Mouse (Mus musculus): ENCODE results near the gene Tmem247. TPM values are rescaled to one million over a fixed set of nuclear protein-coding genes. Genes with fewer than 3 reads are reported as not detected.

Tmem247 gene
- not detected in 2 replicates for polyA plus RNA-seq (2015; fragmentation: Nextera tagmentation; extraction: Ambion mirVana)

GRCm38 (mm10) chr17:86917048-86917447 lies at the start of gene Tmem247:
TSS of gene Tmem247 (plus strand) at chr17:86917348.
- Histone ChIP-seq H3K36me3 (replicated peaks) (no peaks in the 10 kb centered on the region), H3K27ac (no peak within 1 kb of the TSS), H3K4me2 (no peak within 1 kb of the TSS), H3K4me1 (no peaks in the 10 kb centered on the region), H3K4me3 (no peak within 1 kb of the TSS), H3K9me3 (no peaks in the 10 kb centered on the region), H3K9ac (no peak within 1 kb of the TSS), H3K27me3 (replicated peaks) (no peaks in the 10 kb centered on the region)
- ATAC-seq (replicated peaks): no peak
- 91% methylated on average over 10 of the region's 10 CpGs for WGBS

GRCm38 (mm10) chr17:86870586-86870985 lies 46.6 kb upstream of the Tmem247 start:
- Histone ChIP-seq H3K4me2 (no peak overlapping the region), H3K27ac (no peak overlapping the region), H3K4me3 (no peak overlapping the region), H3K4me1 (no peaks in the 10 kb centered on the region), H3K36me3 (replicated peaks) (no peaks in the 10 kb centered on the region), H3K9ac (no peak overlapping the region), H3K27me3 (replicated peaks) (peaks cover 3% of the 10 kb centered on the region; the same call in 1 of the 2 replicates), H3K9me3 (no peaks in the 10 kb centered on the region)
- no peak for ATAC-seq (replicated peaks)
- WGBS: 72% methylated on average over 8 of the region's 8 CpGs

- Histone ChIP-seq H3K4me1 (no peaks in the 10 kb centered on the region), H3K4me3 (no peak overlapping the region), H3K27ac (no peak overlapping the region), H3K9ac (no peak overlapping the region), H3K9me3 (no peaks in the 10 kb centered on the region), H3K36me3 (replicated peaks) (no peaks in the 10 kb centered on the region), H3K27me3 (replicated peaks) (peaks cover 8% of the 10 kb centered on the region; the same call in 1 of the 2 replicates), H3K4me2 (no peak overlapping the region)
- no peak for ATAC-seq (replicated peaks)
- 76% methylated on average over 6 of the region's 6 CpGs for WGBS
Observed at GRCm38 (mm10) chr17:86872643-86873042, 44.5 kb upstream of the Tmem247 start.

GRCm38 (mm10) chr17:86876940-86877339 lies 40.2 kb upstream of the Tmem247 start:
- no peak for ATAC-seq (replicated peaks)
- Histone ChIP-seq H3K4me3 (no peak overlapping the region), H3K4me1 (peaks cover 7% of the 10 kb centered on the region; the same call in 1 of the 2 replicates), H3K9ac (no peak overlapping the region), H3K27me3 (replicated peaks) (peaks cover 18% of the 10 kb centered on the region; the same call in 1 of the 2 replicates), H3K9me3 (no peaks in the 10 kb centered on the region), H3K4me2 (no peak overlapping the region), H3K27ac (no peak overlapping the region), H3K36me3 (replicated peaks) (no peaks in the 10 kb centered on the region)
- 92% methylated on average over 9 of the region's 9 CpGs for WGBS

- Histone ChIP-seq H3K9me3 (no peaks in the 10 kb centered on the region), H3K27me3 (replicated peaks) (peaks cover 18% of the 10 kb centered on the region; the same call in 1 of the 2 replicates), H3K4me3 (no peak overlapping the region), H3K4me2 (no peak overlapping the region), H3K36me3 (replicated peaks) (no peaks in the 10 kb centered on the region), H3K9ac (no peak overlapping the region), H3K4me1 (peaks cover 7% of the 10 kb centered on the region; the same call in 1 of the 2 replicates), H3K27ac (no peak overlapping the region)
- ATAC-seq (replicated peaks): no peak
- WGBS: 77% methylated on average over 2 of the region's 2 CpGs
Observed at GRCm38 (mm10) chr17:86877747-86878146, 39.4 kb upstream of the Tmem247 start.

- no peak overlapping the region for H3K27ac ChIP-seq
- H3K9ac ChIP-seq: no peak overlapping the region
- WGBS: 38% methylated on average over 10 of the region's 10 CpGs
- H3K27me3 ChIP-seq (replicated peaks): peaks cover 18% of the 10 kb centered on the region; the same call in 1 of the 2 replicates
- peaks cover 7% of the 10 kb centered on the region; the same call in 1 of the 2 replicates for H3K4me1 ChIP-seq
- ATAC-seq (replicated peaks): no peak
- no peak overlapping the region for H3K4me3 ChIP-seq
- H3K9me3 ChIP-seq: no peaks in the 10 kb centered on the region
- no peaks in the 10 kb centered on the region for H3K36me3 ChIP-seq (replicated peaks)
- H3K4me2 ChIP-seq: peak overlapping the region; percentile 21; the same call in 1 of the 2 replicates
Observed at GRCm38 (mm10) chr17:86880056-86880455, 37.1 kb upstream of the Tmem247 start.

- Histone ChIP-seq H3K36me3 (replicated peaks) (no peaks in the 10 kb centered on the region), H3K9me3 (no peaks in the 10 kb centered on the region), H3K4me2 (no peak overlapping the region), H3K9ac (no peak overlapping the region), H3K27ac (no peak overlapping the region), H3K4me3 (no peak overlapping the region), H3K4me1 (peaks cover 7% of the 10 kb centered on the region; the same call in 1 of the 2 replicates), H3K27me3 (replicated peaks) (peaks cover 15% of the 10 kb centered on the region; the same call in 1 of the 2 replicates)
- no peak for ATAC-seq (replicated peaks)
- WGBS: 83% methylated on average over 4 of the region's 4 CpGs
Observed at GRCm38 (mm10) chr17:86880461-86881044, 36.6 kb upstream of the Tmem247 start.

GRCm38 (mm10) chr17:86895191-86895590 lies 22.0 kb upstream of the Tmem247 start:
- WGBS: 77% methylated on average over 4 of the region's 4 CpGs
- ATAC-seq (replicated peaks): no peak

GRCm38 (mm10) chr17:86897486-86898165 lies 19.5 kb upstream of the Tmem247 start:
- no peak for ATAC-seq (replicated peaks)
- H3K9me3 ChIP-seq: no peaks in the 10 kb centered on the region
- WGBS: 91% methylated on average over 6 of the region's 6 CpGs
- H3K27ac ChIP-seq: no peak overlapping the region
- H3K36me3 ChIP-seq (replicated peaks): no peaks in the 10 kb centered on the region
- H3K4me3 ChIP-seq: no peak overlapping the region
- H3K9ac ChIP-seq: no peak overlapping the region
- peaks cover 7% of the 10 kb centered on the region; the same call in 1 of the 2 replicates for H3K4me1 ChIP-seq
- no peaks in the 10 kb centered on the region for H3K27me3 ChIP-seq (replicated peaks)
- H3K4me2 ChIP-seq: no peak overlapping the region

More at GRCm38 (mm10) chr17:86895191-86895590, 22.0 kb upstream of the Tmem247 start:
- Histone ChIP-seq H3K4me3 (no peak overlapping the region), H3K9ac (no peak overlapping the region), H3K4me2 (no peak overlapping the region), H3K9me3 (no peaks in the 10 kb centered on the region), H3K4me1 (no peaks in the 10 kb centered on the region), H3K27ac (no peak overlapping the region), H3K27me3 (replicated peaks) (no peaks in the 10 kb centered on the region), H3K36me3 (replicated peaks) (no peaks in the 10 kb centered on the region)

GRCm38 (mm10) chr17:86899821-86900220 lies 17.3 kb upstream of the Tmem247 start:
- Histone ChIP-seq H3K27me3 (replicated peaks) (no peaks in the 10 kb centered on the region), H3K4me1 (peaks cover 14% of the 10 kb centered on the region), H3K9me3 (no peaks in the 10 kb centered on the region), H3K4me3 (no peak overlapping the region), H3K27ac (no peak overlapping the region), H3K36me3 (replicated peaks) (no peaks in the 10 kb centered on the region), H3K9ac (no peak overlapping the region), H3K4me2 (no peak overlapping the region)
- no peak for ATAC-seq (replicated peaks)
- 83% methylated on average over 5 of the region's 5 CpGs for WGBS

- no peaks in the 10 kb centered on the region for H3K9me3 ChIP-seq
- no peaks in the 10 kb centered on the region for H3K36me3 ChIP-seq (replicated peaks)
- H3K4me1 ChIP-seq: peaks cover 22% of the 10 kb centered on the region
- WGBS: 76% methylated on average over 5 of the region's 5 CpGs
- H3K27ac ChIP-seq: no peak overlapping the region
- H3K9ac ChIP-seq: no peak overlapping the region
- no peak overlapping the region for H3K4me3 ChIP-seq
- no peaks in the 10 kb centered on the region for H3K27me3 ChIP-seq (replicated peaks)
- H3K4me2 ChIP-seq: no peak overlapping the region
- no peak for ATAC-seq (replicated peaks)
Observed at GRCm38 (mm10) chr17:86900564-86900963, 16.6 kb upstream of the Tmem247 start.

GRCm38 (mm10) chr17:86902399-86903067 lies 14.6 kb upstream of the Tmem247 start:
- ATAC-seq (replicated peaks): no peak

More at GRCm38 (mm10) chr17:86902399-86903067, 14.6 kb upstream of the Tmem247 start:
- H3K27me3 ChIP-seq (replicated peaks): no peaks in the 10 kb centered on the region
- no peak overlapping the region for H3K4me2 ChIP-seq
- H3K4me3 ChIP-seq: no peak overlapping the region
- peaks cover 26% of the 10 kb centered on the region for H3K4me1 ChIP-seq
- WGBS: 95% methylated on average over 14 of the region's 14 CpGs
- no peaks in the 10 kb centered on the region for H3K9me3 ChIP-seq
- no peak overlapping the region for H3K9ac ChIP-seq
- H3K27ac ChIP-seq: no peak overlapping the region
- H3K36me3 ChIP-seq (replicated peaks): no peaks in the 10 kb centered on the region

Data from midbrain, embryonic 15.5 days (tissue).